Mouse (Mus musculus) liver, adult 10 weeks (tissue): ENCODE results near the gene Emx1. TPM values are rescaled to one million over a fixed set of nuclear protein-coding genes. Genes with fewer than 3 reads are reported as not detected.

Experiments used
- polyA plus RNA-seq: library from polyadenylated mRNA; stranded (reverse); fragments of 350-450 nt; fragmentation: Illumina TruSeq; extraction: RNeasy Lipid Tissue Mini Kit (QIAGEN cat#74804); gene quantifications from one replicate; pipeline ENCODE4 v1.2.3, GENCODE M21; 2014; ENCODE audit warnings: low read depth, low replicate concordance

The Emx1 gene
- polyA plus RNA-seq, result not detected

GRCm38 (mm10) chr6:85187340-85188211 is at the start of gene Emx1:
Gene Emx1, plus strand, starts transcription at chr6:85187438.

Other genes with a start within 250 kb of the Emx1 start
- 4.7 TPM for gene Exoc6b, start 117.9 kb upstream of the Emx1 start, polyA plus RNA-seq
- gene Spr, start 49.7 kb upstream of the Emx1 start, polyA plus RNA-seq, result 4.1 TPM
- gene Sfxn5, start 146.0 kb downstream of the Emx1 start, polyA plus RNA-seq, result 8.2 TPM
- 0.11 TPM for gene Rab11fip5, start 187.2 kb downstream of the Emx1 start, polyA plus RNA-seq
- gene Noto, start 236.4 kb downstream of the Emx1 start, polyA plus RNA-seq, result not detected
- 2.9 TPM for gene Smyd5, start 244.6 kb downstream of the Emx1 start, polyA plus RNA-seq